Mouse (Mus musculus): ENCODE data around the gene Ttll11. TPM values are rescaled to one million over a fixed set of nuclear protein-coding genes. Genes with fewer than 3 reads are reported as not detected.
A peak's percentile ranks its signal among the peaks of the same experiment; 100 is the strongest.

The Ttll11 gene
- 24.8 and 25.6 TPM in 2 replicates for polyA plus RNA-seq (2012; rRNA removed)

DNA sequence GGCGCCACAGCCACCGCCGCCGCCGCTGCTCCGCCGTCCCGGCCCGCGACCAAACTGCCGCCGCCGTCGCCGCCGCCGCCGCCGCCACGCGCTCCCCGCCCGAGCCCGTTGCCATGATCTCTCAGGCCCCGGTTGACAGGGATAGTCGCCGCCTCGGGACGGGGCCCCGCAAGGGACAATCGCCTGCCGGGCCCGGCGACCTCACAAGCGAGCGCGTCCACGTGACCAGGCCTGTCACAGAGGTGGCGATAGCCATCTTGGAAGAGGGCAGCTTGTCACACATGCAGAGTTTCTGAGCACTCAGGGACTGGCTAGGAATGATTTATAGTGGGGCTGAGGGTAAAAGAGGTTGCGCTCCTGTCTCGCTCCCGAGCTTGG lies at the start of gene Ttll11:
Gene Ttll11, minus strand, starts transcription at position 270 of the 378 bp plus-strand sequence.
- peak; percentile 91 to 97 for DNase-seq (ENCODE audit: extremely low spot score in 1 of 2, low spot score in 1 of 2)

DNA sequence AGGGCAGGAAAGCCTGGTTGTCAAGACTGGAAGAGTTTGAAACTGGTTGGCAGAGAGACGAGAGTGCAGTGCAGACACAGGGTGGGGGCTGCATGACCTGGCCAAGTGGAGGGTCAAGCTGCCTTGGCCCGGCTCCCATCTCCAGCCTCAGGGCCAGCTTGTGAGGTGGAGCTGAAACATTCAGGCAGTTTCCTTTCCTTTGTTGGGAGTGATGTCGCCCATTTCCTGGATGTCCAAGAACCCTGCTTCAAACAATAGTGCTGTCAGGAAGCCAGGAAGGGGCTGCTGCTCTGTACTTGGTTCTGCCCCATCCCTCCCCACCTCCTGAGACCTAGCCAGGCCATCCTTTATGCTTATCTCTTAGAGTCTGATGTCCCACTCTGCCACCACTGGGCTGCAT lies 43.6 kb upstream of the Ttll11 start:
- DNase-seq (ENCODE audit: extremely low spot score in 1 of 2, low spot score in 1 of 2) = no peak

- peak; percentile 49 to 92 for DNase-seq (ENCODE audit: extremely low spot score in 1 of 2, low spot score in 1 of 2)
Observed at GRCm38 (mm10) chr2:36021385-36022159, 41.9 kb upstream of the Ttll11 start.

- DNase-seq (ENCODE audit: extremely low spot score in 1 of 2, low spot score in 1 of 2) = no peak
Observed at GRCm38 (mm10) chr2:36013010-36013409, 33.3 kb upstream of the Ttll11 start.

DNA sequence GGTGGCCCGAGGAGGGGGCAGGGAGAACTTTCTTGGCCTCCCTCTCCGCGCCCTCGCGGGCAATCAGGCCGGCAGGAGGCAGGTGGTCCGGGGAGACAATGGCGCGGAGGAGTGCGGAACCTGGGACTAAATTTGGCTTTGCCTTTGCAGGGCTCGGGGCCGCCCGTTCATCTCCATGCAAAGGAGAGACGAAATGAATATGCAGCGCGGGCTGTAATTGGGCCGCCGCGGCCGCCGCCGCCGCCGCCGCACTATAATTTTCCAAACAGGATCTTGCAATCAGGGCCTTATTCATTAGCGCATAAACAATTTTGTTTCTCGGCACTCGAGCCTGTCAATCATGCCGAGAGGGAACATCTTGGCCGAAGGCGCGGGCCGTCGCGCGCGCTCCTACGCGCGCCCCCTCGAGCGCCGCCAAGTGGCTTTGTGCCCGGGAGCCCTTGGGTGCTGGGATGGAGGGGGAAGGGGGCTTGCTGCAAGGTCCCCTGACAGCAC lies 31.7 kb upstream of the Ttll11 start:
- DNase-seq (ENCODE audit: extremely low spot score in 1 of 2, low spot score in 1 of 2) = peak in 1 of 2 experiments; percentile 52

DNA sequence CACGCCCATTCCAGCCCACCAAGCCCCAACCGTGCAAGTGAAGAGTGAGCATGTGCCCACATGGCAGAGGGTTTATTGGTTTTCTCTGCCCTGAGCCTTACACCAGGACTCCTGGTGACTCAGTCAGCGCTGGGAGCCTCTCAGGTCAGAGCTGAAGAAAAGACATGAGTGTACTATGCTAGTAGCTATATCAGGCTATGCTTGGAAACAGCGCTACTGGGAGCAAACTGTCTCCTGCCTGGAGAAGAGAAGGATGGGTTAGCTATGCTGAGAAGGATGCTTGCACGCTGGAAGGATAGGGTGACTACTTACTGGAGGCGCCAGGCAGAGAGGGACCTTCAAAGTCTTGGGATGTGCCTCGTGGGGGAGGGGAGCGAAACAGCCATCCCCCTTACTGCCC lies 30.9 kb upstream of the Ttll11 start:
- DNase-seq (ENCODE audit: extremely low spot score in 1 of 2, low spot score in 1 of 2) = no peak

GRCm38 (mm10) chr2:36009386-36009785 lies 29.7 kb upstream of the Ttll11 start:
- DNase-seq (ENCODE audit: extremely low spot score in 1 of 2, low spot score in 1 of 2) = peak in 1 of 2 experiments; percentile 71

DNA sequence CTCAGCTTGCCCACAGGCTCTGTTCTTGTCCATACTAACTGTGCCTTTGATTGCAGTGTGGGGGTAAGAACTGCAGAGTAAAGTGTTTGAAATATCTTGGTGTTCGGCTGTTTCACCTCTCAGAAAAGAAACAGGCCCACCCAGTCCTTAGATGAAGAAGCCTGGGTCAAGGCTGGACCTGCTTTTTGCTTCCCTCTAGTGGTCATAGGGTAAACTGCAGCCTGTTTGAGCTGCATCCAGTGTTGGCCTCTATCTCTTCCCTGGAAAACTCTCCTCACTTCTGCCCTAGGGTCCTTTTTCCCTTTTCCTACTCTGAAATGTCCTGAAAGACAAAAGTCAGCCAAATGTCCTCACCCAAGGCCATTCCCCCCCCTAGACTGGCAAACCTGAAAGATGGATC lies 28.4 kb upstream of the Ttll11 start:
- peak in 1 of 2 experiments; percentile 81 for DNase-seq (ENCODE audit: extremely low spot score in 1 of 2, low spot score in 1 of 2)

- no peak for DNase-seq (ENCODE audit: extremely low spot score in 1 of 2, low spot score in 1 of 2)
Observed at GRCm38 (mm10) chr2:36002188-36002587, 22.5 kb upstream of the Ttll11 start.

- DNase-seq (ENCODE audit: extremely low spot score in 1 of 2, low spot score in 1 of 2) = no peak
Observed at GRCm38 (mm10) chr2:36000390-36000789, 20.7 kb upstream of the Ttll11 start.

DNA sequence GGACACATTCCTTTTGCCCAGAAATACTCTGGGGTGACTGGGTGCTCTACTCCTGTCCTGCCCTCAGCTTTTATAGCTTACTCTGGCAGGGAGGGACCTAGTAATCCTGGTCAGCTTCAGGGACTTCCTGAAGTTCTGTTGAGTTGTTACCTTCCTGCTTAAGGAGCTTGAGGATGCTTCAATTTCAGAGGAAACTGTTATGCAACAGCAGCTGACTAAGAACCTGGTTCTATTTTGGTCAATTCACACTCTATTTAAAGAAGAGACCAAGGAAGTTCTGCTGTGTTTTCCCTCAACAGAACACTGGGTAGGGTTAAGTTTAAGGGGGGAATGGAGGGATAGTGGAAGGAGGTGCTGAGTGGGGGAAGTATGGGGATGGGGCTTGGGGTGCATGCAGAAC lies 19.5 kb upstream of the Ttll11 start:
- no peak for DNase-seq (ENCODE audit: extremely low spot score in 1 of 2, low spot score in 1 of 2)

DNA sequence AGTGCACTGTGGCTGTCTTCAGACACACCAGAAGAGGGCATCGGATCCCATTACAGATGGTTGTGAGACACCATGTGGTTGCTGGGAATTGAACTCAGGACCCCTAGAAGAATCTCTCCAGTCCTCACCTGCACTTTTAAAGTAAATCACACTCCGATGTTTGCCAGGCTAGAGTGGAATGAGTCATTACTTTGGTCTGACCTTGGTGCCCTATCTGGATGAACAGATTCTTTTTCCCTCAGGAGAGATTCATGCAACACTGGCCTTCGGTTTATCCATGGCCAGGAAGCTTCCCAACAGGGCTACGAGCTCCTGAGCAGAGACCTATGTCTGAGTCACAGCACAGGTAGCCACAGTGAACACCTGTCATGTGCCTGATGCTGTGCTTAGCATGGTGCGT lies 18.7 kb upstream of the Ttll11 start:
- DNase-seq (ENCODE audit: extremely low spot score in 1 of 2, low spot score in 1 of 2) = no peak

GRCm38 (mm10) chr2:35996753-35997152 lies 17.0 kb upstream of the Ttll11 start:
- DNase-seq (ENCODE audit: extremely low spot score in 1 of 2, low spot score in 1 of 2) = no peak

GRCm38 (mm10) chr2:35994303-35994702 lies 14.6 kb upstream of the Ttll11 start:
- peak in 1 of 2 experiments; percentile 61 for DNase-seq (ENCODE audit: extremely low spot score in 1 of 2, low spot score in 1 of 2)

DNA sequence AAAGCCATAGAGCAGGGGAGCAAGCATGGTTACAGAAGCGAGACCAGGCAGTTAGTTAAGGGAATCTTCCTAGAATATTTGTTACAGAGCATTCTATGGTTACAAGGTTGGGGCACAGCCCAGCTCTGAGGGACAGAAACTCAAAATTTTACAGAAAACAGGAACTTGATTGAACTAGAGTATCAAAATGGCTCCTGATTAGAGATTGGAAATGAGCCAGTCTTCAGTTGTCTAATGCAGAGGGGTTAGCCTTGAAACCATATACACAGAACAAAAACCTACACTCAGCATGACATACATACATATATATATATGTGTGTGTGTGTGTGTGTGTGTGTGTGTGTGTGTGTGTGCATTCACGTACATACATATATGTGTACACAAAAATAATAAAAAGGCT lies 13.8 kb upstream of the Ttll11 start:
- no peak for DNase-seq (ENCODE audit: extremely low spot score in 1 of 2, low spot score in 1 of 2)

DNA sequence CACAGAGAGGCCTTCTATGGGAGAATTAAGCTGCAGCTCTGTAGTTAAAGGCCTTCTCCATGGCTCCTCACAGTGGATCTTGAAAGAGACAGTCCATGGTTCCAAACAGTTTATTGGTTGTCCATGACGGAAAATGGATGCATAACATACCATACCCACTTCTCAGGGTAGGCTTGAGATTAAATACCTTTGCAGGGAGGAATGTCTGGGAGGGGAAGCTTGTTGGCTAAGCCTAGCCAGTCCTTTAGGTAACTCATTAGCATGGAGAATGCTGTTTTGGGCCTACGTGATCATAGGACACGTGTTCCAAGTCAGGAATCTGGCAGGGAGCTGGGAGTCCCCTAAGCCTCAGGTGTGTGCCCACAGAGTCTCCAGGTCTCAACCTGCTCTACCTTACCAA lies 12.5 kb upstream of the Ttll11 start:
- DNase-seq (ENCODE audit: extremely low spot score in 1 of 2, low spot score in 1 of 2) = no peak

DNA sequence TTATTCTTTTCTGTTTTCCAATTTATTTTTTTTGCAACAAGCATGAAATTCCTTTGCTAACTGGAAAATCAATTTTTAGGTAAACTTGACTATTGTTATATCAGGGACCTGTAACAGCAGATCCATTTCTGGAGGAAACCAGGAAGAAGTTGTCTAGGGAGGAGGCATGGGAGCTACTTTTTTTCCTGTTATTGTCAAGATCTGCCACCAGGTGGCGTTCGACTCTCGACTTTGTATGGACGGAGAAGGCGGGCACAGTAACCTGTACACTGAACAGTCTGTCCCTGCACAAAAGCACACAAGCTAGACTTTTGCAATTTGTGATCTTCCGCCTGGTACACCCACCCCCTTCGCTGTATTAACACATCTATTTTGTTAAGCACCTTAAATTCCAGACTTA lies 4.2 kb upstream of the Ttll11 start:
- DNase-seq (ENCODE audit: extremely low spot score in 1 of 2, low spot score in 1 of 2) = peak; percentile 59 to 86

GRCm38 (mm10) chr2:35981872-35982271 lies 2.2 kb upstream of the Ttll11 start:
- no peak for DNase-seq (ENCODE audit: extremely low spot score in 1 of 2, low spot score in 1 of 2)

- no peak for DNase-seq (ENCODE audit: extremely low spot score in 1 of 2, low spot score in 1 of 2)
Observed at GRCm38 (mm10) chr2:35978941-35979643, 621 bp downstream of the Ttll11 start.

DNA sequence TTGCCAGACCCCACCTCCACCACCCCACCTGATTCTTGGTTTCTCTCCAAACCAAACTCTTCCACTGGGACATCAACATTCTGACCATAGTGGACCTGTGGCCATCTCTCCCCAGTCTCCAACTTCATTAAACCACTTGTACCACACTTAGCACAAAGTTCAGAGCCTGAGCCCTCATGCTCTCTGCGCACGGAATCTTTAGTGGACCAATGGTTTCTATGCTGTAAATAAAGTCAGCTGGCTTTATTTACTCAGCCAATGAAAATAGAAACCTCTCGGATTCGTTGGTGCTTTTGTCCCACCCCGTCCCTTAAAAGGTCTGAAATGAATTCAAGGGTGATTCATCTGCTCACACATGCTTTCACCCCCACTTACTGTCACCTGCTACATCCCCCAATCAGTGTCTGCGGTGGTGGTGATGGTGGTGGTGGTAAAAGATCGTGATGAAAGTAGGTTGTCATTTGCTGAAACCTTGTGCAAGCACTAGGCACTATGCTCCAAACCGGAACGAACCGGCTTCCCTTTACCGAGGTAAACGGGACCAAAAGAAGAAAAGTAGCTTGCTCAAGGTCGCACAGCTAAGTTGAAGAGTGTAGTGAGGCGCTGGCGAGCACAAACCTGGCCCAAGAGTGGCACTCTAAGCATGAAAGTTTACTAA lies 1.3 kb downstream of the Ttll11 start:
- peak; percentile 49 to 72 for DNase-seq (ENCODE audit: extremely low spot score in 1 of 2, low spot score in 1 of 2)

- DNase-seq (ENCODE audit: extremely low spot score in 1 of 2, low spot score in 1 of 2) = no peak
Observed at GRCm38 (mm10) chr2:35977749-35978148, 2.0 kb downstream of the Ttll11 start.

All from frontal cortex, adult 2 months (tissue).